Mouse (Mus musculus): Measurements from ENCODE around the gene Ranbp17.

DNA sequence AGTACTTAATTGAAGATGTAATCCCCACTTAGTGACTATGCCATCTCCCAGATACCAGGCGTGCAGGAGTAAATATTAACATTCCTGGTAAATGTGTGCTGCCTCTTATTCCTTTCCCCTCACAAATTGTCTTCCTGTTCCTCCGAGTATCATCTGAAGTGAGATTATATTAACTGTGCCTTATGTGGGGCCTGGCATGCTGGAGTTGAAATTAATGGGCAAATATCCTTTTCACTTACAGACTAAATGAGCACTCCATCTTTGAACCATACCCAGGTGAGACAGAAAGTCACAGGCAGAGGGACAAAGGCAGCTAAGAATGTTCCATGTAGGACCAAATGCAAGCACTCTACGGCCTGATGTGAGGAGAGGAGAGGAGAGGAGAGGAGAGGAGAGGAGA lies 337.8 kb downstream of the Ranbp17 start:
- no peak for TF ChIP-seq GATA1 (IDR thresholded peaks at IDR 0.05; ENCODE audit: low read length)
- TF ChIP-seq TAL1 (IDR thresholded peaks at IDR 0.05; ENCODE audit: low read length), result no peak
